Mouse (Mus musculus) MEL (cell line): ENCODE measurements around the gene Dyrk1a. TPM values are rescaled to one million over a fixed set of nuclear protein-coding genes. Genes with fewer than 3 reads are reported as not detected.

Experiments
- DNase-seq: peaks from one replicate; pipeline ENCODE4 v3.0.0; 2011; ENCODE audit warnings: low read depth, low spot score
- H3K27ac ChIP-seq: 2 replicates; pipeline ENCODE4 v1.5.1; 2012; ENCODE audit warnings: low read depth, mild to moderate bottlenecking, control low read depth, low read length, moderate library complexity; ENCODE audit not compliant: control insufficient read depth
- H3K27me3 ChIP-seq, 2 experiments: fragments of 150-350 bp in 1 of 2; sonication (generic) in 1 of 2; 2 replicates each; pipeline ENCODE4 v1.6.1; 2012; ENCODE audit warnings: low read length in 2 of 2, mild to moderate bottlenecking in 2 of 2, improper control_type of control experiment in 1 of 2, moderate library complexity in 1 of 2; ENCODE audit not compliant: insufficient read depth in 2 of 2, control insufficient read depth in 1 of 2
- H3K36me3 ChIP-seq, 2 experiments: 2 replicates each; pipeline ENCODE4 v1.6.1; 2012 to 2014; ENCODE audit warnings: low read length in 2 of 2, improper control_type of control experiment in 1 of 2, inconsistent platforms in 1 of 2, mild to moderate bottlenecking in 1 of 2; ENCODE audit not compliant: insufficient read depth in 2 of 2, control insufficient read depth in 1 of 2
- H3K4me1 ChIP-seq, 2 experiments: fragments of 150-350 bp in 1 of 2; sonication (generic) in 1 of 2; 2 replicates each; pipeline ENCODE4 v1.6.1; 2012; ENCODE audit warnings: low read length in 2 of 2, improper control_type of control experiment in 1 of 2, mild to moderate bottlenecking in 1 of 2; ENCODE audit not compliant: insufficient read depth in 2 of 2, control insufficient read depth in 1 of 2
- H3K4me3 ChIP-seq, 2 experiments: fragments of 150-350 bp in 1 of 2; sonication (generic) in 1 of 2; 2 replicates each; pipeline ENCODE4 v1.5.1; 2012; ENCODE audit warnings: low read depth in 2 of 2, low read length in 2 of 2, mild to moderate bottlenecking in 2 of 2, moderate library complexity in 2 of 2, control low read depth in 1 of 2, improper control_type of control experiment in 1 of 2; ENCODE audit not compliant: control insufficient read depth in 1 of 2, insufficient read depth in 1 of 2
- H3K79me2 ChIP-seq: 2 replicates; pipeline ENCODE4 v1.6.1; 2012; ENCODE audit warnings: mild to moderate bottlenecking, low read length, moderate library complexity; ENCODE audit not compliant: control insufficient read depth, poor library complexity, insufficient read depth
- H3K9ac ChIP-seq: 2 replicates; pipeline ENCODE4 v1.6.1; 2012; ENCODE audit warnings: low read depth, mild to moderate bottlenecking, control low read depth, low read length, moderate library complexity; ENCODE audit not compliant: control insufficient read depth, poor library complexity, severe bottlenecking
- H3K9me3 ChIP-seq: fragments of 150-350 bp; sonication (generic); replicated peaks from 2 replicates; pipeline ENCODE4 v1.6.1; 2012; ENCODE audit warnings: mild to moderate bottlenecking, low read length, improper control_type of control experiment, moderate library complexity; ENCODE audit not compliant: insufficient read depth
- CHD1 ChIP-seq: IDR thresholded peaks from 2 replicates; pipeline ENCODE4 v1.6.1; 2012; ENCODE audit warnings: low read depth, mild to moderate bottlenecking, inconsistent platforms, low read length, improper control_type of control experiment
- CTCF ChIP-seq, 3 experiments: IDR thresholded peaks in 2 of 3; conservative IDR thresholded peaks in 1 of 3; 2 replicates each; pipeline ENCODE4 v1.5.1; 2011 to 2012; ENCODE audit warnings: low read length in 3 of 3, low read depth in 2 of 3, mild to moderate bottlenecking in 2 of 3, improper control_type of control experiment in 1 of 3, inconsistent platforms in 1 of 3, mixed read lengths in 1 of 3, moderate library complexity in 1 of 3; ENCODE audit not compliant: control insufficient read depth in 1 of 3, insufficient read depth in 1 of 3, poor library complexity in 1 of 3, severe bottlenecking in 1 of 3
- E2F4 ChIP-seq: IDR thresholded peaks from 2 replicates; pipeline ENCODE4 v1.6.1; 2011; ENCODE audit warnings: low read depth, low read length, improper control_type of control experiment, borderline replicate concordance
- ETS1 ChIP-seq: IDR thresholded peaks from 2 replicates; pipeline ENCODE4 v1.6.1; 2012; ENCODE audit warnings: low read depth, mild to moderate bottlenecking, inconsistent platforms, low read length, improper control_type of control experiment, moderate library complexity
- GABPA ChIP-seq: IDR thresholded peaks from 2 replicates; pipeline ENCODE4 v1.6.1; 2012; ENCODE audit warnings: low read depth, mild to moderate bottlenecking, inconsistent platforms, low read length, improper control_type of control experiment, moderate library complexity
- JUND ChIP-seq: IDR thresholded peaks from 2 replicates; pipeline ENCODE4 v1.6.1; 2011; ENCODE audit warnings: low read depth, mild to moderate bottlenecking, improper control_type of control experiment, low read length
- KAT2A ChIP-seq: conservative IDR thresholded peaks from 2 replicates; pipeline ENCODE4 v1.6.1; 2012; ENCODE audit warnings: low read depth, low read length, improper control_type of control experiment, inconsistent platforms
- MAFK ChIP-seq: IDR thresholded peaks from 2 replicates; pipeline ENCODE4 v1.6.1; 2011; ENCODE audit warnings: low read depth, mild to moderate bottlenecking, low read length, improper control_type of control experiment, borderline replicate concordance
- MAX ChIP-seq: IDR thresholded peaks from 2 replicates; pipeline ENCODE4 v1.6.1; 2011; ENCODE audit warnings: low read length, improper control_type of control experiment
- MAZ ChIP-seq: IDR thresholded peaks from 2 replicates; pipeline ENCODE4 v1.6.1; 2012; ENCODE audit warnings: low read depth, mild to moderate bottlenecking, inconsistent platforms, low read length, improper control_type of control experiment
- MXI1 ChIP-seq: IDR thresholded peaks from 2 replicates; pipeline ENCODE4 v1.6.1; 2011; ENCODE audit warnings: mild to moderate bottlenecking, low read depth, low read length, improper control_type of control experiment
- MYB ChIP-seq: IDR thresholded peaks from 2 replicates; pipeline ENCODE4 v1.6.1; 2011; ENCODE audit warnings: mild to moderate bottlenecking, low read depth, low read length, improper control_type of control experiment
- MYC ChIP-seq: IDR thresholded peaks from 2 replicates; pipeline ENCODE4 v1.6.1; 2011; ENCODE audit warnings: low read depth, mild to moderate bottlenecking, low read length, improper control_type of control experiment, moderate library complexity
- NRF1 ChIP-seq: IDR thresholded peaks from 2 replicates; pipeline ENCODE4 v1.6.1; 2014; ENCODE audit warnings: low read depth, mild to moderate bottlenecking, inconsistent platforms, low read length, improper control_type of control experiment, moderate library complexity; ENCODE audit not compliant: poor library complexity, insufficient read depth, severe bottlenecking
- POLR2A ChIP-seq, 2 experiments: IDR thresholded peaks; 2 replicates each; pipeline ENCODE4 v1.6.1; 2011 to 2012; ENCODE audit warnings: low read length in 2 of 2, mild to moderate bottlenecking in 2 of 2, control low read depth in 1 of 2, improper control_type of control experiment in 1 of 2, low read depth in 1 of 2, moderate library complexity in 1 of 2; ENCODE audit not compliant: control insufficient read depth in 1 of 2, insufficient read depth in 1 of 2, poor library complexity in 1 of 2
- POLR2AphosphoS5 ChIP-seq: IDR thresholded peaks from 2 replicates; pipeline ENCODE4 v1.6.1; 2012; ENCODE audit warnings: low read depth, borderline replicate concordance, mild to moderate bottlenecking, inconsistent platforms, low read length, moderate library complexity, mixed read lengths
- RAD21 ChIP-seq: IDR thresholded peaks from 2 replicates; pipeline ENCODE4 v1.6.1; 2011; ENCODE audit warnings: mild to moderate bottlenecking, low read depth, low read length, improper control_type of control experiment
- RCOR1 ChIP-seq: IDR thresholded peaks from 2 replicates; pipeline ENCODE4 v1.6.1; 2012; ENCODE audit warnings: low read depth, mild to moderate bottlenecking, inconsistent platforms, low read length, improper control_type of control experiment
- SIN3A ChIP-seq: IDR thresholded peaks from 2 replicates; pipeline ENCODE4 v1.6.1; 2012; ENCODE audit warnings: low read length, improper control_type of control experiment, inconsistent platforms
- SMC3 ChIP-seq: IDR thresholded peaks from 2 replicates; pipeline ENCODE4 v1.6.1; 2011; ENCODE audit warnings: low read depth, low read length, improper control_type of control experiment
- TAL1 ChIP-seq: IDR thresholded peaks from 2 replicates; pipeline ENCODE4 v1.6.1; 2012; ENCODE audit warnings: mild to moderate bottlenecking, inconsistent platforms, low read length, moderate library complexity, mixed read lengths
- TBP ChIP-seq: IDR thresholded peaks from 2 replicates; pipeline ENCODE4 v1.8.0; 2011; ENCODE audit warnings: low read depth, low read length, improper control_type of control experiment
- TCF12 ChIP-seq: IDR thresholded peaks from 2 replicates; pipeline ENCODE4 v1.6.1; 2014; ENCODE audit warnings: low read depth, mild to moderate bottlenecking, inconsistent platforms, low read length, improper control_type of control experiment, moderate library complexity
- UBTF ChIP-seq: IDR thresholded peaks from 2 replicates; pipeline ENCODE4 v1.6.1; 2012; ENCODE audit warnings: low read depth, mild to moderate bottlenecking, inconsistent platforms, low read length, improper control_type of control experiment, moderate library complexity, borderline replicate concordance; ENCODE audit not compliant: insufficient read depth
- USF1 ChIP-seq: IDR thresholded peaks from 2 replicates; pipeline ENCODE4 v1.6.1; 2014; ENCODE audit warnings: low read depth, mild to moderate bottlenecking, inconsistent platforms, low read length, improper control_type of control experiment, moderate library complexity
- ZC3H11A ChIP-seq: IDR thresholded peaks from 2 replicates; pipeline ENCODE4 v1.6.1; 2012; ENCODE audit warnings: low read depth, mild to moderate bottlenecking, inconsistent platforms, low read length, improper control_type of control experiment
- ZKSCAN1 ChIP-seq: IDR thresholded peaks from 2 replicates; pipeline ENCODE4 v1.6.1; 2012; ENCODE audit warnings: low read depth, mild to moderate bottlenecking, inconsistent platforms, low read length, improper control_type of control experiment, moderate library complexity
- ZMIZ1 ChIP-seq: IDR thresholded peaks from 2 replicates; pipeline ENCODE4 v1.6.1; 2012; ENCODE audit warnings: low read depth, mild to moderate bottlenecking, inconsistent platforms, low read length, improper control_type of control experiment, moderate library complexity
- ZNF384 ChIP-seq: IDR thresholded peaks from 2 replicates; pipeline ENCODE4 v1.6.1; 2012; ENCODE audit warnings: low read depth, mild to moderate bottlenecking, inconsistent platforms, low read length, improper control_type of control experiment
- polyA plus RNA-seq, 2 experiments: library from polyadenylated mRNA; stranded (reverse) in 1 of 2; unstranded in 1 of 2; fragments of >175 nt in 1 of 2; fragments of >200 nt in 1 of 2; gene quantifications; 2 replicates each; pipeline versions ENCODE4 v1.2.1 to v1.2.4; 2012; ENCODE audit warnings: low replicate concordance in 2 of 2, low read depth in 1 of 2; ENCODE audit not compliant: insufficient read length in 2 of 2, insufficient read depth in 1 of 2, missing spikeins in 1 of 2
- total RNA-seq: library from RNA; depleted of rRNA; stranded (reverse); fragments of 300-350 nt; gene quantifications from 2 replicates; pipeline ENCODE4 v1.2.3, GENCODE M21; 2012

Dyrk1a gene
- total and polyA plus RNA-seq, 3 experiments: 22.6 to 126 (median 34.7) TPM

GRCm38 (mm10) chr16:94641799-94642198, 72.0 kb downstream of the Dyrk1a start:
- TF ChIP-seq UBTF: no peak
- no peak for TF ChIP-seq POLR2A (IDR thresholded peaks at IDR 0.05; ENCODE audit: control insufficient read depth in 1 of 2, insufficient read depth in 1 of 2, low read depth in 1 of 2, low read length in 2 of 2, poor library complexity in 1 of 2)
- no peak for TF ChIP-seq TBP
- TF ChIP-seq SMC3: no peak
- no peak for TF ChIP-seq MYC
- TF ChIP-seq JUND: no peak
- no peak for TF ChIP-seq E2F4
- TF ChIP-seq TAL1: no peak
- no peak for TF ChIP-seq SIN3A
- no peak for TF ChIP-seq NRF1
- TF ChIP-seq TCF12: no peak
- no peak for TF ChIP-seq CTCF (IDR thresholded peaks at IDR 0.05 in 2 of 3, conservative IDR thresholded peaks at IDR 0.05 in 1 of 3; ENCODE audit: control insufficient read depth in 1 of 3, insufficient read depth in 1 of 3, low read depth in 2 of 3, low read length in 3 of 3, poor library complexity in 1 of 3, severe bottlenecking in 1 of 3)
- no peak for TF ChIP-seq MXI1
- TF ChIP-seq USF1: no peak
- TF ChIP-seq MAFK: no peak
- TF ChIP-seq MYB: no peak
- no peak for TF ChIP-seq ZMIZ1
- TF ChIP-seq ZKSCAN1: no peak
- no peak for TF ChIP-seq MAZ
- TF ChIP-seq RAD21: no peak
- TF ChIP-seq, all 39 proteins: peak for 0
- no peaks in the 10 kb centered on the region for H3K4me1 ChIP-seq

GRCm38 (mm10) chr16:94647153-94647552, 77.3 kb downstream of the Dyrk1a start:
- H3K27me3 ChIP-seq: no peaks in the 10 kb centered on the region
- no peaks in the 10 kb centered on the region for H3K4me1 ChIP-seq
- H3K9ac ChIP-seq: no peak overlapping the region
- TF ChIP-seq MYB: no peak
- TF ChIP-seq ZC3H11A: no peak
- no peak for TF ChIP-seq TCF12
- no peak for TF ChIP-seq POLR2AphosphoS5
- no peak for TF ChIP-seq ZNF384
- TF ChIP-seq CHD1: no peak
- TF ChIP-seq RCOR1: no peak
- TF ChIP-seq SIN3A: no peak
- TF ChIP-seq NRF1: no peak
- TF ChIP-seq TBP: no peak
- TF ChIP-seq MYC: no peak
- no peak for TF ChIP-seq GABPA
- no peak for TF ChIP-seq ETS1
- TF ChIP-seq POLR2A (IDR thresholded peaks at IDR 0.05; ENCODE audit: control insufficient read depth in 1 of 2, insufficient read depth in 1 of 2, low read depth in 1 of 2, low read length in 2 of 2, poor library complexity in 1 of 2): no peak
- no peak for TF ChIP-seq MAZ
- no peak for TF ChIP-seq KAT2A
- TF ChIP-seq MAX: no peak
- no peak for TF ChIP-seq UBTF
- peaks cover 36% of the 10 kb centered on the region for H3K79me2 ChIP-seq
- H3K4me3 ChIP-seq: no peak overlapping the region
- H3K36me3 ChIP-seq: peaks cover 0 to 2% of the 10 kb centered on the region in 2 experiments; a peak in 1 of 4 replicates
- no peak for DNase-seq
- H3K27ac ChIP-seq: no peak overlapping the region
- H3K9me3 ChIP-seq: no peaks in the 10 kb centered on the region

More at GRCm38 (mm10) chr16:94641799-94642198, 72.0 kb downstream of the Dyrk1a start:
- Histone ChIP-seq H3K27me3 (no peaks in the 10 kb centered on the region), H3K36me3 (peaks cover 0 to 2% of the 10 kb centered on the region in 2 experiments; a peak in 2 of 4 replicates), H3K9me3 (no peaks in the 10 kb centered on the region), H3K4me3 (no peak overlapping the region), H3K9ac (no peak overlapping the region), H3K27ac (no peak overlapping the region), H3K79me2 (peaks cover 55% of the 10 kb centered on the region)
- DNase-seq: no peak
